In genomic region chr15:74213891-74214290, GRCm38 (mm10) we compare ENCODE assay signal across 29 mouse cellular contexts.
A peak's percentile ranks its signal among the peaks of the same experiment; 100 is the strongest.
DNase-seq lines count a peak whose midpoint lies in the region; ATAC-seq lines count a peak whose summit lies in the region.
"Had no signal": no experiment of that assay in that cellular context is flagged by ENCODE, and none has a peak within 500 bp of the region (broad histone marks: within the 10 kb centered on the region; RNA-seq: fewer than 3 reads in every experiment).

No protein-coding gene starts in this region.

- H3K4me2 ChIP-seq in forebrain, embryonic 12.5 days, result no peak overlapping the region
- no peak overlapping the region for H3K4me2 ChIP-seq in hindbrain, embryonic 13.5 days
- no peak overlapping the region for H3K4me2 ChIP-seq in hindbrain, embryonic 16.5 days (ENCODE audit: low read length)
- no peak overlapping the region for H3K4me2 ChIP-seq in midbrain, embryonic 16.5 days (ENCODE audit: low read length)
- H3K4me2 ChIP-seq in liver, embryonic 11.5 days, result no peak overlapping the region
- H3K4me2 ChIP-seq: embryonic facial prominence, embryonic 15.5 days; heart, embryonic 15.5 days; hindbrain, embryonic 12.5 days; kidney, embryonic 15.5 days; liver, embryonic 15.5 days; lung, embryonic 14.5 days had no signal

- DNase-seq in forebrain, embryonic 10.5 days (ENCODE audit: extremely low spot score, low spot score), result no peak
- peak; percentile 16 for DNase-seq in Muller cell, postnatal 12 days (ENCODE audit: inconsistent ontology term)
- no peak for DNase-seq in liver, embryonic 11.5 days (ENCODE audit: low spot score)
- no peak for DNase-seq in right cerebral cortex, postnatal 25 days
- DNase-seq: adrenal gland, postnatal 36 days; cerebellum, adult 2 months; cerebellum, postnatal 14 days; gastrocnemius, adult 2 months; gastrocnemius, postnatal 36 days; kidney, adult 18-20 months; kidney, postnatal 25 days; liver; lung, embryonic 14.5 days; lung, postnatal 14 days; thymus, adult 2 months; thymus, postnatal 4 days had no signal

- ATAC-seq in forebrain, embryonic 12.5 days (ENCODE audit: low FRiP score), result no peak; the same call in 1 of the 2 replicates
- ATAC-seq in hindbrain, embryonic 13.5 days (ENCODE audit: low FRiP score), result no peak
- ATAC-seq in hindbrain, embryonic 16.5 days, result no peak
- ATAC-seq in midbrain, embryonic 16.5 days, result no peak
- no peak for ATAC-seq in liver, embryonic 11.5 days (replicated peaks; ENCODE audit: low FRiP score)
- ATAC-seq: forebrain, embryonic 16.5 days; inflammation-experienced regulatory T-cells, adult 6 months had no signal

- H3K36me3 ChIP-seq in forebrain, embryonic 10.5 days (replicated peaks), result no peaks in the 10 kb centered on the region
- no peaks in the 10 kb centered on the region for H3K36me3 ChIP-seq in forebrain, embryonic 12.5 days (replicated peaks)
- H3K36me3 ChIP-seq in hindbrain, embryonic 13.5 days, result no peaks in the 10 kb centered on the region
- no peaks in the 10 kb centered on the region for H3K36me3 ChIP-seq in hindbrain, embryonic 16.5 days (ENCODE audit: control insufficient read depth, insufficient read depth, low read length)
- no peaks in the 10 kb centered on the region for H3K36me3 ChIP-seq in midbrain, embryonic 16.5 days (ENCODE audit: control insufficient read depth, insufficient read depth, low read length)
- no peaks in the 10 kb centered on the region for H3K36me3 ChIP-seq in liver, embryonic 11.5 days (ENCODE audit: control insufficient read depth, insufficient read depth, low read length)
- H3K36me3 ChIP-seq: embryonic facial prominence, embryonic 10.5 days; embryonic facial prominence, embryonic 15.5 days; heart, embryonic 15.5 days; hindbrain, embryonic 12.5 days; kidney, embryonic 15.5 days; liver, embryonic 15.5 days had no signal

- peaks cover 58% of the 10 kb centered on the region for H3K4me1 ChIP-seq in forebrain, embryonic 10.5 days
- peaks cover 34% of the 10 kb centered on the region for H3K4me1 ChIP-seq in forebrain, embryonic 12.5 days
- H3K4me1 ChIP-seq in hindbrain, embryonic 13.5 days (replicated peaks), result peaks cover 13% of the 10 kb centered on the region
- H3K4me1 ChIP-seq in hindbrain, embryonic 16.5 days (ENCODE audit: control insufficient read depth, insufficient read depth, low read depth, low read length), result no peaks in the 10 kb centered on the region
- peaks cover 9% of the 10 kb centered on the region for H3K4me1 ChIP-seq in midbrain, embryonic 16.5 days (ENCODE audit: control insufficient read depth, insufficient read depth, low read length)
- H3K4me1 ChIP-seq in liver, embryonic 11.5 days (replicated peaks; ENCODE audit: control insufficient read depth, insufficient read depth, low read length), result no peaks in the 10 kb centered on the region
- H3K4me1 ChIP-seq: embryonic facial prominence, embryonic 15.5 days; heart, embryonic 15.5 days; kidney, embryonic 15.5 days; liver, embryonic 15.5 days had no signal

- no peak overlapping the region for H3K4me3 ChIP-seq in forebrain, embryonic 10.5 days
- H3K4me3 ChIP-seq in forebrain, embryonic 12.5 days (replicated peaks), result no peak overlapping the region
- no peak overlapping the region for H3K4me3 ChIP-seq in hindbrain, embryonic 13.5 days
- no peak overlapping the region for H3K4me3 ChIP-seq in hindbrain, embryonic 16.5 days (ENCODE audit: low read length)
- H3K4me3 ChIP-seq in midbrain, embryonic 16.5 days (ENCODE audit: low read depth, low read length), result no peak overlapping the region
- H3K4me3 ChIP-seq in liver, embryonic 11.5 days (ENCODE audit: low read depth, low read length), result no peak overlapping the region
- H3K4me3 ChIP-seq: embryonic facial prominence, embryonic 10.5 days; embryonic facial prominence, embryonic 15.5 days; gastrocnemius, adult 2 months; heart, embryonic 15.5 days; hindbrain, embryonic 12.5 days; kidney, embryonic 15.5 days; liver, embryonic 15.5 days had no signal

- no peaks in the 10 kb centered on the region for H3K9me3 ChIP-seq in forebrain, embryonic 10.5 days
- no peaks in the 10 kb centered on the region for H3K9me3 ChIP-seq in forebrain, embryonic 12.5 days
- no peaks in the 10 kb centered on the region for H3K9me3 ChIP-seq in hindbrain, embryonic 13.5 days
- no peaks in the 10 kb centered on the region for H3K9me3 ChIP-seq in hindbrain, embryonic 16.5 days (ENCODE audit: control insufficient read depth, low read length)
- H3K9me3 ChIP-seq in midbrain, embryonic 16.5 days (replicated peaks; ENCODE audit: control insufficient read depth, low read length, poor library complexity, severe bottlenecking), result no peaks in the 10 kb centered on the region
- H3K9me3 ChIP-seq in liver, embryonic 11.5 days (ENCODE audit: control insufficient read depth, low read length), result no peaks in the 10 kb centered on the region
- H3K9me3 ChIP-seq: embryonic facial prominence, embryonic 10.5 days; embryonic facial prominence, embryonic 15.5 days; heart, embryonic 15.5 days; hindbrain, embryonic 12.5 days; kidney, embryonic 15.5 days; liver, embryonic 15.5 days had no signal

- 5% methylated on average over 5 of the region's 5 CpGs for WGBS in forebrain, embryonic 10.5 days
- 10% methylated on average over 5 of the region's 5 CpGs for WGBS in forebrain, embryonic 12.5 days
- WGBS in hindbrain, embryonic 13.5 days, result 19% methylated on average over 5 of the region's 5 CpGs
- 36% methylated on average over 5 of the region's 5 CpGs for WGBS in hindbrain, embryonic 16.5 days
- 21% methylated on average over 5 of the region's 5 CpGs for WGBS in midbrain, embryonic 16.5 days
- WGBS in liver, embryonic 11.5 days, result 43% methylated on average over 5 of the region's 5 CpGs

- H3K27me3 ChIP-seq in forebrain, embryonic 10.5 days (ENCODE audit: poor library complexity, severe bottlenecking), result peaks cover 55% of the 10 kb centered on the region
- H3K27me3 ChIP-seq in forebrain, embryonic 12.5 days, result peaks cover 23% of the 10 kb centered on the region
- H3K27me3 ChIP-seq in hindbrain, embryonic 13.5 days, result peaks cover 18% of the 10 kb centered on the region; the same call in 1 of the 2 replicates
- no peaks in the 10 kb centered on the region for H3K27me3 ChIP-seq in hindbrain, embryonic 16.5 days (replicated peaks; ENCODE audit: control insufficient read depth, insufficient read depth, low read length)
- H3K27me3 ChIP-seq in midbrain, embryonic 16.5 days (ENCODE audit: control insufficient read depth, insufficient read depth, low read depth, low read length), result no peaks in the 10 kb centered on the region
- H3K27me3 ChIP-seq in liver, embryonic 11.5 days (replicated peaks; ENCODE audit: control insufficient read depth, insufficient read depth, low read length), result no peaks in the 10 kb centered on the region
- H3K27me3 ChIP-seq: CH12.LX; embryonic facial prominence, embryonic 15.5 days; hindbrain, embryonic 12.5 days; liver, embryonic 15.5 days had no signal

- 0 out of 2 replicates have a peak overlapping the region, but pooled peaks have one; percentile 20 for H3K27ac ChIP-seq in forebrain, embryonic 10.5 days
- H3K27ac ChIP-seq in forebrain, embryonic 12.5 days, result no peak overlapping the region
- no peak overlapping the region for H3K27ac ChIP-seq in hindbrain, embryonic 13.5 days
- H3K27ac ChIP-seq in hindbrain, embryonic 16.5 days (ENCODE audit: low read depth, low read length), result no peak overlapping the region
- H3K27ac ChIP-seq in midbrain, embryonic 16.5 days (ENCODE audit: low read length), result no peak overlapping the region
- no peak overlapping the region for H3K27ac ChIP-seq in liver, embryonic 11.5 days (ENCODE audit: low read depth, low read length)
- H3K27ac ChIP-seq: embryonic facial prominence, embryonic 10.5 days; embryonic facial prominence, embryonic 15.5 days; gastrocnemius, adult 2 months; heart, embryonic 15.5 days; hindbrain, embryonic 12.5 days; kidney, embryonic 15.5 days; liver, embryonic 15.5 days had no signal

- no peak overlapping the region; the same call in 1 of the 2 replicates for H3K9ac ChIP-seq in forebrain, embryonic 12.5 days
- 0 out of 2 replicates have a peak overlapping the region, but pooled peaks have one; percentile 43 for H3K9ac ChIP-seq in hindbrain, embryonic 13.5 days
- no peak overlapping the region for H3K9ac ChIP-seq in hindbrain, embryonic 16.5 days (ENCODE audit: low read depth, low read length)
- H3K9ac ChIP-seq in midbrain, embryonic 16.5 days (ENCODE audit: low read depth, low read length), result 0 out of 2 replicates have a peak overlapping the region, but pooled peaks have one; percentile 16
- H3K9ac ChIP-seq in liver, embryonic 11.5 days (ENCODE audit: low read depth, low read length), result no peak overlapping the region
- H3K9ac ChIP-seq: embryonic facial prominence, embryonic 15.5 days; heart, embryonic 15.5 days; hindbrain, embryonic 12.5 days; kidney, embryonic 15.5 days; liver, embryonic 15.5 days; lung, embryonic 14.5 days had no signal

Comparison
In these comparisons a context has a peak if more than half of its experiments do, and no peak if none do; other contexts are left out.
1. H3K9ac ChIP-seq: peak in hindbrain, embryonic 13.5 days (single experiment) and midbrain, embryonic 16.5 days (single experiment); none in forebrain, embryonic 12.5 days (single experiment), hindbrain, embryonic 16.5 days (single experiment) and liver, embryonic 11.5 days (single experiment).